In the genomic region with DNA sequence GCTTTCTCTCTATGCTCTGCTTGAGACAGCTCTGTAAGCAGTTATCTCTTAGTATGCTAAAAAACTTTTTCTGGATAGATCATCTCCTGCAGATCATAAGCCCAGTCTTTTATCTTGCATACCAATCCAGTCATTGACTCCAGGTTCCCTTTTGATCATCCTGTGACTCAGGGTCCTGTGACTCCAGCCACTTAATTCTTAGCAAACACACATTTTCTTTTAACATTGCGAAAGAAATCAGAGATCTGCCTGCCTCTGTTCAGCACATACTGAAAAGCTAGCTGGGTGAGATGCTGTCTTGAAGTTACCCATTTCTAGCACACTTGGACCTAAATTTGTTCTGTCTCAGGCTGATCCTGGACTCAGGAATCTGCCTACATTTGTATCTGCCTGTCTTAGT, we compare ENCODE assay signal across 21 mouse cellular contexts. TPM values are rescaled to one million over a fixed set of nuclear protein-coding genes. Genes with fewer than 3 reads are reported as not detected.
DNase-seq lines count a peak whose midpoint lies in the region; ATAC-seq and TF ChIP-seq lines count a peak whose summit lies in the region.
"Had no signal": no experiment of that assay in that cellular context is flagged by ENCODE, and none has a peak within 500 bp of the region (broad histone marks: within the 10 kb centered on the region; RNA-seq: fewer than 3 reads in every experiment).

No protein-coding gene starts in this region.

- peaks cover 11% of the 10 kb centered on the region for H3K4me1 ChIP-seq in liver, adult 2 months (ENCODE audit: control insufficient read depth, insufficient read depth, low read length)
- H3K4me1 ChIP-seq in liver, embryonic 11.5 days (replicated peaks; ENCODE audit: control insufficient read depth, insufficient read depth, low read length), result no peaks in the 10 kb centered on the region
- H3K4me1 ChIP-seq in bone marrow macrophage, adult 2 months (ENCODE audit: control insufficient read depth, insufficient read depth, low read length), result peaks cover 37% of the 10 kb centered on the region
- H3K4me1 ChIP-seq in intestine, postnatal 0 days (replicated peaks; ENCODE audit: control insufficient read depth, insufficient read depth, low read length), result no peaks in the 10 kb centered on the region

- no peak overlapping the region for H3K4me3 ChIP-seq in liver, adult 2 months (ENCODE audit: insufficient read depth, low read depth, low read length)
- H3K4me3 ChIP-seq in liver, embryonic 11.5 days (ENCODE audit: low read depth, low read length), result no peak overlapping the region
- no peak overlapping the region for H3K4me3 ChIP-seq in bone marrow macrophage, adult 2 months (ENCODE audit: insufficient read depth, low read length)
- H3K4me3 ChIP-seq in intestine, postnatal 0 days (ENCODE audit: low read depth, low read length), result no peak overlapping the region
- H3K4me3 ChIP-seq: forebrain, embryonic 10.5 days; forebrain, embryonic 13.5 days; hindbrain, embryonic 12.5 days; hindbrain, embryonic 15.5 days had no signal

- no peak overlapping the region for H3K9ac ChIP-seq in liver, adult 2 months (ENCODE audit: low read depth, low read length)
- H3K9ac ChIP-seq in liver, embryonic 11.5 days (ENCODE audit: low read depth, low read length), result no peak overlapping the region
- H3K9ac ChIP-seq in intestine, postnatal 0 days (ENCODE audit: low read depth, low read length), result no peak overlapping the region
- H3K9ac ChIP-seq: forebrain, embryonic 13.5 days; hindbrain, embryonic 12.5 days; hindbrain, embryonic 15.5 days had no signal

- 24% methylated on average over 1 of the region's 1 CpGs for WGBS in liver, adult 2 months
- 80% methylated on average over 1 of the region's 1 CpGs for WGBS in liver, embryonic 11.5 days
- 67% methylated on average over 1 of the region's 1 CpGs for WGBS in intestine, postnatal 0 days

- ATAC-seq in liver, embryonic 11.5 days (replicated peaks; ENCODE audit: low FRiP score), result no peak
- no peak for ATAC-seq in intestine, postnatal 0 days
- ATAC-seq: forebrain, embryonic 13.5 days; forebrain, embryonic 16.5 days had no signal

- TF ChIP-seq POLR2A in liver, adult 2 months (IDR thresholded peaks at IDR 0.05; ENCODE audit: extremely low read depth, insufficient read depth, low read length), result no peak
- TF ChIP-seq POLR2A in bone marrow macrophage, adult 2 months (IDR thresholded peaks at IDR 0.05; ENCODE audit: borderline replicate concordance, low read depth, low read length), result no peak

- H3K79me2 ChIP-seq in liver, adult 2 months (ENCODE audit: control insufficient read depth, insufficient read depth, low read length), result no peaks in the 10 kb centered on the region

- DNase-seq in liver, adult 2 months (ENCODE audit: extremely low read depth, low read depth, low spot score), result peak; percentile 64
- no peak for DNase-seq in liver, embryonic 11.5 days (ENCODE audit: low spot score)
- DNase-seq in 416B (ENCODE audit: low read depth), result peak; percentile 2
- DNase-seq in right cerebral cortex, adult 18-20 months, result no peak
- DNase-seq in lung, adult 18-20 months, result no peak
- DNase-seq: adrenal gland, adult 2 months; adrenal gland, postnatal 14 days; cerebellum, adult 11-12 months; cerebellum, adult 9-10 months; cerebellum, postnatal 14 days; gastrocnemius, postnatal 14 days; heart, adult 11 months had no signal

- no peaks in the 10 kb centered on the region for H3K36me3 ChIP-seq in liver, adult 2 months (ENCODE audit: control insufficient read depth, insufficient read depth, low read length)
- no peaks in the 10 kb centered on the region for H3K36me3 ChIP-seq in liver, embryonic 11.5 days (ENCODE audit: control insufficient read depth, insufficient read depth, low read length)
- no peaks in the 10 kb centered on the region for H3K36me3 ChIP-seq in intestine, postnatal 0 days (ENCODE audit: control insufficient read depth, insufficient read depth)
- H3K36me3 ChIP-seq: forebrain, embryonic 10.5 days; G1E; hindbrain, embryonic 12.5 days; hindbrain, embryonic 15.5 days had no signal

- no peak overlapping the region for H3K27ac ChIP-seq in liver, adult 2 months (replicated peaks; ENCODE audit: insufficient read depth, low read depth, low read length)
- no peak overlapping the region for H3K27ac ChIP-seq in liver, embryonic 11.5 days (ENCODE audit: low read depth, low read length)
- peak overlapping the region; percentile 95 for H3K27ac ChIP-seq in bone marrow macrophage, adult 2 months (ENCODE audit: insufficient read depth, low read depth, low read length)
- H3K27ac ChIP-seq in intestine, postnatal 0 days (ENCODE audit: low read depth, low read length), result no peak overlapping the region
- H3K27ac ChIP-seq: forebrain, embryonic 10.5 days; forebrain, embryonic 13.5 days; hindbrain, embryonic 12.5 days; hindbrain, embryonic 15.5 days had no signal

- H3K27me3 ChIP-seq in liver, adult 2 months (ENCODE audit: control insufficient read depth, insufficient read depth, low read length), result no peaks in the 10 kb centered on the region
- H3K27me3 ChIP-seq in liver, embryonic 11.5 days (replicated peaks; ENCODE audit: control insufficient read depth, insufficient read depth, low read length), result peaks cover 22% of the 10 kb centered on the region
- H3K27me3 ChIP-seq in intestine, postnatal 0 days (replicated peaks; ENCODE audit: control insufficient read depth, insufficient read depth, low read length), result no peaks in the 10 kb centered on the region

- no peaks in the 10 kb centered on the region for H3K9me3 ChIP-seq in liver, embryonic 11.5 days (ENCODE audit: control insufficient read depth, low read length)
- no peaks in the 10 kb centered on the region for H3K9me3 ChIP-seq in intestine, postnatal 0 days (ENCODE audit: control insufficient read depth)
- H3K9me3 ChIP-seq: forebrain, embryonic 10.5 days; forebrain, embryonic 13.5 days; hindbrain, embryonic 12.5 days; hindbrain, embryonic 15.5 days had no signal

- TF ChIP-seq CTCF in liver, adult 2 months (IDR thresholded peaks at IDR 0.05; ENCODE audit: low read depth, low read length), result no peak
- TF ChIP-seq CTCF in bone marrow macrophage, adult 2 months (IDR thresholded peaks at IDR 0.05; ENCODE audit: low read depth, low read length), result no peak
- TF ChIP-seq CTCF in intestine, postnatal 0 days (IDR thresholded peaks at IDR 0.05; ENCODE audit: low read depth), result no peak

- H3K4me2 ChIP-seq in liver, embryonic 11.5 days, result no peak overlapping the region
- H3K4me2 ChIP-seq in intestine, postnatal 0 days (replicated peaks; ENCODE audit: low read depth), result no peak overlapping the region
- H3K4me2 ChIP-seq: forebrain, embryonic 13.5 days; heart, embryonic 11.5 days; hindbrain, embryonic 12.5 days; hindbrain, embryonic 15.5 days had no signal

RNA-seq across cellular contexts. Expression of a gene that starts 7.6 kb away (rescaled TPM):
- 9.5 and 10.7 TPM in 2 replicates for total RNA-seq in liver, adult 2 months (2014; rRNA removed)
- polyA plus RNA-seq in liver, adult 2 months (2012; rRNA removed), result 14.8 and 15.0 TPM in 2 replicates
- 0.23 and 0.48 TPM in 2 replicates for polyA plus RNA-seq in liver, embryonic 11.5 days (2014; fragmentation: Nextera tagmentation; extraction: Ambion mirVana)
- polyA plus RNA-seq in bone marrow macrophage, adult 2 months (2012; ENCODE audit: insufficient read depth, insufficient read length, missing spikeins), result not detected in 2 replicates
- polyA plus RNA-seq in intestine, postnatal 0 days (2015; fragmentation: Nextera tagmentation; extraction: Ambion mirVana), result 1.2 and 1.6 TPM in 2 replicates
- polyA plus RNA-seq: G1E had no signal

Comparison
In these comparisons a context has a peak if more than half of its experiments do, and no peak if none do; other contexts are left out.
1. DNase-seq: peak in liver, adult 2 months (single experiment) and 416B (single experiment); none in liver, embryonic 11.5 days (single experiment), right cerebral cortex, adult 18-20 months (single experiment) and lung, adult 18-20 months (0 of 2).